Mouse (Mus musculus) adipocyte (in vitro differentiated cells): Measurements from ENCODE around the gene Vamp5.

Source experiments
- DNase-seq: peaks from one replicate; pipeline ENCODE4 v3.0.0-alpha.2; 2016; ENCODE audit warnings: low spot score

Gene Vamp5

GRCm38 (mm10) chr6:72389471-72389940 lies 9.2 kb upstream of the Vamp5 start:
- DNase-seq = no peak

GRCm38 (mm10) chr6:72388791-72389329 lies 8.6 kb upstream of the Vamp5 start:
- DNase-seq = no peak

GRCm38 (mm10) chr6:72388266-72388665 lies 8.0 kb upstream of the Vamp5 start:
- no peak for DNase-seq

GRCm38 (mm10) chr6:72387816-72388215 lies 7.5 kb upstream of the Vamp5 start:
- no peak for DNase-seq

- no peak for DNase-seq
Measured at GRCm38 (mm10) chr6:72386561-72386960, 6.3 kb upstream of the Vamp5 start.

GRCm38 (mm10) chr6:72385258-72385657 lies 5.0 kb upstream of the Vamp5 start:
- DNase-seq = no peak

GRCm38 (mm10) chr6:72383952-72384351 lies 3.7 kb upstream of the Vamp5 start:
- DNase-seq = no peak

GRCm38 (mm10) chr6:72383142-72383820 lies 3.0 kb upstream of the Vamp5 start:
- no peak for DNase-seq

GRCm38 (mm10) chr6:72382494-72382893 lies 2.2 kb upstream of the Vamp5 start:
- DNase-seq = no peak

GRCm38 (mm10) chr6:72379377-72380130 lies 714 bp downstream of the Vamp5 start:
- DNase-seq = peak; percentile 61

GRCm38 (mm10) chr6:72378510-72379234 lies 1.6 kb downstream of the Vamp5 start:
- no peak for DNase-seq

GRCm38 (mm10) chr6:72374820-72375563 lies 5.3 kb downstream of the Vamp5 start:
- DNase-seq = no peak

GRCm38 (mm10) chr6:72374206-72374605 lies 6.1 kb downstream of the Vamp5 start:
- DNase-seq = no peak

GRCm38 (mm10) chr6:72373184-72373583 lies 7.1 kb downstream of the Vamp5 start:
- no peak for DNase-seq

GRCm38 (mm10) chr6:72371571-72371970 lies 8.7 kb downstream of the Vamp5 start:
- no peak for DNase-seq

- DNase-seq = peak; percentile 65
Measured at GRCm38 (mm10) chr6:72371147-72371546, 9.1 kb downstream of the Vamp5 start.

- peak; percentile 54 for DNase-seq
Measured at GRCm38 (mm10) chr6:72370091-72370490, 10.2 kb downstream of the Vamp5 start.

GRCm38 (mm10) chr6:72369557-72369956 lies 10.7 kb downstream of the Vamp5 start:
- peak; percentile 50 for DNase-seq

- DNase-seq = no peak
Measured at GRCm38 (mm10) chr6:72367460-72367974, 12.8 kb downstream of the Vamp5 start.

- no peak for DNase-seq
Measured at GRCm38 (mm10) chr6:72366844-72367443, 13.3 kb downstream of the Vamp5 start, which contains the start of gene Rnf181. Gene Rnf181 (minus strand): TSS chr6:72366956.

- DNase-seq = no peak
Measured at GRCm38 (mm10) chr6:72366304-72366703, 14.0 kb downstream of the Vamp5 start.
